Mouse (Mus musculus): ENCODE measurements around the gene Kcnc1. TPM values are rescaled to one million over a fixed set of nuclear protein-coding genes. Genes with fewer than 3 reads are reported as not detected.

Gene Kcnc1
- polyA plus RNA-seq, 1 experiment from 2014 or later: 1.1 TPM

- no peak overlapping the region for H3K9ac ChIP-seq (ENCODE audit: low read depth, low read length)
- no peak overlapping the region for H3K4me3 ChIP-seq (ENCODE audit: low read depth, low read length)
- H3K27ac ChIP-seq (replicated peaks; ENCODE audit: low read depth, low read length): no peak overlapping the region
- 41% methylated on average over 5 of the region's 5 CpGs for WGBS
- DNase-seq (ENCODE audit: low spot score): no peak
- no peak overlapping the region for H3K4me2 ChIP-seq (ENCODE audit: low read depth, low read length)
- no peaks in the 10 kb centered on the region for H3K9me3 ChIP-seq (ENCODE audit: control insufficient read depth, low read length)
- H3K4me1 ChIP-seq (ENCODE audit: control insufficient read depth, insufficient read depth, low read length): no peaks in the 10 kb centered on the region
- ATAC-seq (ENCODE audit: low read depth): no peak
- no peaks in the 10 kb centered on the region for H3K36me3 ChIP-seq (ENCODE audit: control insufficient read depth, insufficient read depth, low read length)
- no peaks in the 10 kb centered on the region for H3K27me3 ChIP-seq (replicated peaks; ENCODE audit: control insufficient read depth, insufficient read depth, low read length)
These were observed 25.2 kb downstream of the Kcnc1 start for GRCm38 (mm10) chr7:46421535-46421934.

GRCm38 (mm10) chr7:46422052-46422763 is 25.9 kb downstream of the Kcnc1 start:
- 63% methylated on average over 8 of the region's 8 CpGs for WGBS
- Histone ChIP-seq H3K9ac (ENCODE audit: low read depth, low read length) (no peak overlapping the region), H3K36me3 (ENCODE audit: control insufficient read depth, insufficient read depth, low read length) (no peaks in the 10 kb centered on the region), H3K9me3 (ENCODE audit: control insufficient read depth, low read length) (no peaks in the 10 kb centered on the region), H3K4me3 (ENCODE audit: low read depth, low read length) (no peak overlapping the region), H3K4me1 (ENCODE audit: control insufficient read depth, insufficient read depth, low read length) (no peaks in the 10 kb centered on the region), H3K4me2 (ENCODE audit: low read depth, low read length) (no peak overlapping the region), H3K27ac (replicated peaks; ENCODE audit: low read depth, low read length) (no peak overlapping the region), H3K27me3 (replicated peaks; ENCODE audit: control insufficient read depth, insufficient read depth, low read length) (no peaks in the 10 kb centered on the region)
- ATAC-seq (ENCODE audit: low read depth) (no peak), DNase-seq (ENCODE audit: low spot score) (no peak)

- H3K4me2 ChIP-seq (ENCODE audit: low read depth, low read length): no peak overlapping the region
- H3K9ac ChIP-seq (ENCODE audit: low read depth, low read length): no peak overlapping the region
- no peaks in the 10 kb centered on the region for H3K9me3 ChIP-seq (ENCODE audit: control insufficient read depth, low read length)
- no peak overlapping the region for H3K27ac ChIP-seq (replicated peaks; ENCODE audit: low read depth, low read length)
- no peaks in the 10 kb centered on the region for H3K27me3 ChIP-seq (replicated peaks; ENCODE audit: control insufficient read depth, insufficient read depth, low read length)
- H3K4me3 ChIP-seq (ENCODE audit: low read depth, low read length): no peak overlapping the region
- H3K4me1 ChIP-seq (ENCODE audit: control insufficient read depth, insufficient read depth, low read length): no peaks in the 10 kb centered on the region
- no peak for DNase-seq (ENCODE audit: low spot score)
- ATAC-seq (ENCODE audit: low read depth): no peak
- 48% methylated on average over 9 of the region's 18 CpGs for WGBS
- H3K36me3 ChIP-seq (ENCODE audit: control insufficient read depth, insufficient read depth, low read length): no peaks in the 10 kb centered on the region
These were observed 26.6 kb downstream of the Kcnc1 start for GRCm38 (mm10) chr7:46422764-46423412.

- no peak for DNase-seq (ENCODE audit: low spot score)
- Histone ChIP-seq H3K4me1 (ENCODE audit: control insufficient read depth, insufficient read depth, low read length) (no peaks in the 10 kb centered on the region), H3K9ac (ENCODE audit: low read depth, low read length) (no peak overlapping the region), H3K36me3 (ENCODE audit: control insufficient read depth, insufficient read depth, low read length) (no peaks in the 10 kb centered on the region), H3K27ac (replicated peaks; ENCODE audit: low read depth, low read length) (no peak overlapping the region), H3K27me3 (replicated peaks; ENCODE audit: control insufficient read depth, insufficient read depth, low read length) (no peaks in the 10 kb centered on the region), H3K9me3 (ENCODE audit: control insufficient read depth, low read length) (no peaks in the 10 kb centered on the region), H3K4me2 (ENCODE audit: low read depth, low read length) (no peak overlapping the region), H3K4me3 (ENCODE audit: low read depth, low read length) (no peak overlapping the region)
- 80% methylated on average over 3 of the region's 3 CpGs for WGBS
- ATAC-seq (ENCODE audit: low read depth): no peak
These were observed 27.7 kb downstream of the Kcnc1 start for GRCm38 (mm10) chr7:46423951-46424350.

- no peak overlapping the region for H3K4me3 ChIP-seq (ENCODE audit: low read depth, low read length)
- H3K27ac ChIP-seq (replicated peaks; ENCODE audit: low read depth, low read length): no peak overlapping the region
- 60% methylated on average over 4 of the region's 4 CpGs for WGBS
- H3K4me1 ChIP-seq (ENCODE audit: control insufficient read depth, insufficient read depth, low read length): no peaks in the 10 kb centered on the region
- no peak for DNase-seq (ENCODE audit: low spot score)
- H3K9me3 ChIP-seq (ENCODE audit: control insufficient read depth, low read length): no peaks in the 10 kb centered on the region
- H3K36me3 ChIP-seq (ENCODE audit: control insufficient read depth, insufficient read depth, low read length): no peaks in the 10 kb centered on the region
- H3K4me2 ChIP-seq (ENCODE audit: low read depth, low read length): no peak overlapping the region
- no peak for ATAC-seq (ENCODE audit: low read depth)
- no peaks in the 10 kb centered on the region for H3K27me3 ChIP-seq (replicated peaks; ENCODE audit: control insufficient read depth, insufficient read depth, low read length)
- H3K9ac ChIP-seq (ENCODE audit: low read depth, low read length): no peak overlapping the region
These were observed 28.7 kb downstream of the Kcnc1 start for GRCm38 (mm10) chr7:46425012-46425411.

GRCm38 (mm10) chr7:46433874-46434273 is 37.6 kb downstream of the Kcnc1 start:
- DNase-seq (ENCODE audit: low spot score) (no peak), ATAC-seq (ENCODE audit: low read depth) (no peak)
- Histone ChIP-seq H3K9me3 (ENCODE audit: control insufficient read depth, low read length) (no peaks in the 10 kb centered on the region), H3K9ac (ENCODE audit: low read depth, low read length) (no peak overlapping the region), H3K27me3 (replicated peaks; ENCODE audit: control insufficient read depth, insufficient read depth, low read length) (no peaks in the 10 kb centered on the region), H3K36me3 (ENCODE audit: control insufficient read depth, insufficient read depth, low read length) (no peaks in the 10 kb centered on the region), H3K27ac (replicated peaks; ENCODE audit: low read depth, low read length) (no peak overlapping the region), H3K4me3 (ENCODE audit: low read depth, low read length) (no peak overlapping the region), H3K4me1 (ENCODE audit: control insufficient read depth, insufficient read depth, low read length) (no peaks in the 10 kb centered on the region), H3K4me2 (ENCODE audit: low read depth, low read length) (no peak overlapping the region)
- 63% methylated on average over 5 of the region's 5 CpGs for WGBS

GRCm38 (mm10) chr7:46435833-46436232 is 39.5 kb downstream of the Kcnc1 start:
- Histone ChIP-seq H3K36me3 (ENCODE audit: control insufficient read depth, insufficient read depth, low read length) (no peaks in the 10 kb centered on the region), H3K27me3 (replicated peaks; ENCODE audit: control insufficient read depth, insufficient read depth, low read length) (no peaks in the 10 kb centered on the region), H3K9me3 (ENCODE audit: control insufficient read depth, low read length) (no peaks in the 10 kb centered on the region), H3K9ac (ENCODE audit: low read depth, low read length) (no peak overlapping the region), H3K4me2 (ENCODE audit: low read depth, low read length) (no peak overlapping the region), H3K4me1 (ENCODE audit: control insufficient read depth, insufficient read depth, low read length) (no peaks in the 10 kb centered on the region), H3K4me3 (ENCODE audit: low read depth, low read length) (no peak overlapping the region), H3K27ac (replicated peaks; ENCODE audit: low read depth, low read length) (no peak overlapping the region)
- no peak for DNase-seq (ENCODE audit: low spot score)
- WGBS: 92% methylated on average over 4 of the region's 5 CpGs
- ATAC-seq (ENCODE audit: low read depth): no peak

GRCm38 (mm10) chr7:46438537-46439141 is 42.3 kb downstream of the Kcnc1 start:
- ATAC-seq (ENCODE audit: low read depth): no peak
- no peak overlapping the region for H3K27ac ChIP-seq (replicated peaks; ENCODE audit: low read depth, low read length)
- 50% methylated on average over 9 of the region's 9 CpGs for WGBS

More at GRCm38 (mm10) chr7:46438537-46439141, 42.3 kb downstream of the Kcnc1 start:
- no peak for DNase-seq (ENCODE audit: low spot score)
- no peaks in the 10 kb centered on the region for H3K36me3 ChIP-seq (ENCODE audit: control insufficient read depth, insufficient read depth, low read length)
- H3K4me1 ChIP-seq (ENCODE audit: control insufficient read depth, insufficient read depth, low read length): no peaks in the 10 kb centered on the region
- no peak overlapping the region for H3K9ac ChIP-seq (ENCODE audit: low read depth, low read length)
- H3K27me3 ChIP-seq (replicated peaks; ENCODE audit: control insufficient read depth, insufficient read depth, low read length): no peaks in the 10 kb centered on the region
- no peaks in the 10 kb centered on the region for H3K9me3 ChIP-seq (ENCODE audit: control insufficient read depth, low read length)
- H3K4me2 ChIP-seq (ENCODE audit: low read depth, low read length): no peak overlapping the region
- H3K4me3 ChIP-seq (ENCODE audit: low read depth, low read length): no peak overlapping the region
